Mouse (Mus musculus): ENCODE measurements at regions not wholly inside any gene's neighbourhood (a gene's known extent, or its start where the extent isn't known, plus 50 kb on each side); places are given as distances from the start of the nearest gene placed in this dataset.
A peak's percentile ranks its signal among the peaks of the same experiment; 100 is the strongest.

DNA sequence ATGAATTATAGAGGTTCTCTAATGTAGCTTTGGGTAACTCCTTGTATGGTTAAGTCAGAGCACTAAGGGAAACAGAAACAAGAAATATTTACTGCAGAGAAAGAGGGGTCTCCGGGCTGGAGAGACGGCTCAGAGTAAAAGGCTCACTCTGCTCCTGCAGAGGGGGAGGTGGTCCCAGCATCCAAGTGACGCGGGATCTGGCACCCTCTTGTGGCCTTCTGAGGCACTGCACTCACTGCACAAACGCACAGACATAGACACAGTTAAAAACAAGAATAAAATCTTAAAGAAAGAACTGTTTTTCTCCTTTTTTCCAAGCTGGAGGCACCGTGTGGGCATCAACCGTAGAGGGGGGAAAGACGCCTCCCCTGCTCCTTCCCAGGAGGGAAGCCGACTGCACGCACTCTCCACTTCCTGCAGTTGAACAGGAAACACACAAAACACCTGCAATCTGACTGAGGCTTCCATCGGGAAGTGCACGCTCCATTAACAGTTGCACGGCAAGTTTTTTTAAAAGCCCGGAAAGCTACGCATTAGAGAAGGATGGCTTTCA lies 237.6 kb downstream of the Atp23 start:
- no peak for ATAC-seq (ENCODE audit: low read depth)
- no peak overlapping the region for H3K9ac ChIP-seq (ENCODE audit: low read length)
- no peaks in the 10 kb centered on the region for H3K36me3 ChIP-seq (ENCODE audit: control insufficient read depth, insufficient read depth, low read length)
- H3K4me3 ChIP-seq (ENCODE audit: low read length) = no peak overlapping the region
- no peak overlapping the region for H3K27ac ChIP-seq (ENCODE audit: low read length)
- H3K4me2 ChIP-seq (ENCODE audit: low read depth, low read length) = no peak overlapping the region
- peaks cover 6% of the 10 kb centered on the region; the same call in 1 of the 2 replicates for H3K9me3 ChIP-seq (ENCODE audit: control insufficient read depth, low read length)
- H3K27me3 ChIP-seq (ENCODE audit: control insufficient read depth, insufficient read depth, low read depth, low read length) = no peaks in the 10 kb centered on the region
- no peaks in the 10 kb centered on the region for H3K4me1 ChIP-seq (replicated peaks; ENCODE audit: control insufficient read depth, insufficient read depth, low read length)
- WGBS = 85% methylated on average over 15 of the region's 15 CpGs

DNA sequence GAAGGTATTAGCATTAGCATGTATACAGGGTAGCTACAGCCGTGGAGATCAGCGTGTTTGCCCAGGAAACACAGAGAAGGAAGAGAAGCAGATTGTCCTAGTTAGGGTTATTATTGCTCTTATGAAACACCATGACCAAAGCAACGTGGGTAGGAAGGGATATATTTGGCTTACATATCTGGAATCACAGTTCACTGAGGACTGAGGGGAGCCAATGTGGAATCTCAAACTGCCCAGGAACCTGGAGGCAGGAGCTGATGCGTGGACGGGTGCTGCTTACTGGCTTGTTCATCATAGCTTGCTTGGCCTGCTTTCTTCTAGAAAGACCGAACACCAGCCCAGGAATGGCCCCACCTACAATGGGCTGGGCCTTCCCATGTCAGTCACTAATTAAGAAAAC lies 238.4 kb downstream of the Atp23 start:
- Histone ChIP-seq H3K36me3 (ENCODE audit: control insufficient read depth, insufficient read depth, low read length) (no peaks in the 10 kb centered on the region), H3K27ac (ENCODE audit: low read length) (no peak overlapping the region), H3K4me3 (ENCODE audit: low read length) (no peak overlapping the region), H3K9ac (ENCODE audit: low read length) (no peak overlapping the region), H3K9me3 (ENCODE audit: control insufficient read depth, low read length) (peaks cover 6% of the 10 kb centered on the region; the same call in 1 of the 2 replicates), H3K4me2 (ENCODE audit: low read depth, low read length) (no peak overlapping the region), H3K27me3 (ENCODE audit: control insufficient read depth, insufficient read depth, low read depth, low read length) (no peaks in the 10 kb centered on the region), H3K4me1 (replicated peaks; ENCODE audit: control insufficient read depth, insufficient read depth, low read length) (no peaks in the 10 kb centered on the region)
- WGBS = 88% methylated on average over 6 of the region's 6 CpGs
- no peak for ATAC-seq (ENCODE audit: low read depth)

DNA sequence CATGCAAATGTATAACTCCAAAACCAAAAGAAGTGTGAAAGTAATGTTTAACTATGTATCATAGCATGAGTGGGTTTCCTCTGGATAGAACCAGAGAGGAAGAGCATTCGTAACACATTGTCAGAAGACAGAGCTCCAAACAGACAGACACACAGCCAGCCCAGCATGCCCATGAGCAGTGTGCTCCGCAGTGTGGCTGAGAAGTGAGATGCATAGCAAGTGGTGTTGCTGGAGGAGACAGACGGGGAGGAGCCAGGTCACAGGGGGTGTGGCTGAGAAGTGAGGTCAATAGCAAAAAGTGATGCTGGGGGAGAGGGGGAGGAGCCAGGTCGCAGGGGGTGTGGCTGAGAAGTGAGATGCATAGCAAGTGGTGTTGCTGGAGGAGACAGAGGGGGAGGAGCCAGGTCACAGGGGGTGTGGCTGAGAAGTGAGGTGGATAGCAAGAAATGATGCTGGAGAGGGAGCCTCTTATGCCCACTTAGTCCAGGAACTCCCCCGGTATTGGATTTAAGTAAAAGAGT lies 240.0 kb downstream of the Atp23 start:
- Histone ChIP-seq H3K4me2 (ENCODE audit: low read depth, low read length) (no peak overlapping the region), H3K9ac (ENCODE audit: low read length) (no peak overlapping the region), H3K4me3 (ENCODE audit: low read length) (no peak overlapping the region), H3K4me1 (replicated peaks; ENCODE audit: control insufficient read depth, insufficient read depth, low read length) (no peaks in the 10 kb centered on the region), H3K9me3 (ENCODE audit: control insufficient read depth, low read length) (peaks cover 6% of the 10 kb centered on the region; the same call in 1 of the 2 replicates), H3K27me3 (ENCODE audit: control insufficient read depth, insufficient read depth, low read depth, low read length) (no peaks in the 10 kb centered on the region), H3K36me3 (ENCODE audit: control insufficient read depth, insufficient read depth, low read length) (no peaks in the 10 kb centered on the region), H3K27ac (ENCODE audit: low read length) (no peak overlapping the region)
- no peak for ATAC-seq (ENCODE audit: low read depth)
- WGBS = 51% methylated on average over 5 of the region's 5 CpGs

DNA sequence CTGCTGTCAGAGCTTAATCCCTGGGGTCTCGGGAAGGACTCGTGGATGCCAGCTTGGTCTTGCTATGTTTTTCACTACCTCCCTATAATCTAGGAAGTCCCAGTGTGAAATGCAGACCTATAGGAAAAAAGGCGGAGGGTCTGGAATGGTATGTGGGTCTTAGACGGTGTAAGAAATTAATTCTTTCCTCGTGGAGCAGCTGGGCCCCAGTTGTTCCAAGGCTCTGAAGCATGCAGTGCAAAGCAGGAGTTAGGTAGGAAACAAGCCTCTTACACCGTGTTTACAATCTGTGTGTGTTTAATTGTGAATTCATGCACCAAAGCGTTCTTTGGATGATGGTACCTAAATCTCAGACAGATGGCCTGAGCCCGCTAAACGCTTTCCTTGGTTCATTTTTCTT lies 241.1 kb downstream of the Atp23 start:
- ATAC-seq (ENCODE audit: low read depth) = no peak
- H3K4me1 ChIP-seq (replicated peaks; ENCODE audit: control insufficient read depth, insufficient read depth, low read length) = no peaks in the 10 kb centered on the region
- H3K9ac ChIP-seq (ENCODE audit: low read length) = no peak overlapping the region
- H3K4me2 ChIP-seq (ENCODE audit: low read depth, low read length) = no peak overlapping the region
- H3K4me3 ChIP-seq (ENCODE audit: low read length) = no peak overlapping the region
- no peaks in the 10 kb centered on the region for H3K27me3 ChIP-seq (ENCODE audit: control insufficient read depth, insufficient read depth, low read depth, low read length)
- no peak overlapping the region for H3K27ac ChIP-seq (ENCODE audit: low read length)
- peaks cover 6% of the 10 kb centered on the region; the same call in 1 of the 2 replicates for H3K9me3 ChIP-seq (ENCODE audit: control insufficient read depth, low read length)
- WGBS = 77% methylated on average over 9 of the region's 9 CpGs
- H3K36me3 ChIP-seq (ENCODE audit: control insufficient read depth, insufficient read depth, low read length) = no peaks in the 10 kb centered on the region

DNA sequence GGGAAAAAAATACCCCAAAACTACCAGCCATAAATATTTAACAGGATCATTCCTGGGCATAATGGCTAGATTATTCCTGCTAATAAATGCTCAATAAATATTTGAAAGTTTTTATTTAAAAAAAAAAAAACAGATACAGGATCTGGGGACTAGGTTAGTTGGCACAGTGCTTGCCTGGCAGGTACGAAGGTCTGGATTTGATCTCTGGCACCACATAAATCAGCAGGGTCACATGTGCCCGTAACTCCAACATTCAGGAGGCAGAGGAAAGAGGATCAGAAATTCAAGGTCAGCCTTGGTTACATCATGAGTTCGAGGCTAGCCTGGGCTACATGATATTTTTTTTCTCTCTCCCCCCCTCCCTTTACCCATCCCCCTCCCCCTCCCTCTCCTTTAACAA lies 248.5 kb downstream of the Atp23 start:
- no peaks in the 10 kb centered on the region for H3K36me3 ChIP-seq (ENCODE audit: control insufficient read depth, insufficient read depth, low read length)
- H3K4me2 ChIP-seq (ENCODE audit: low read depth, low read length) = no peak overlapping the region
- no peak for ATAC-seq (ENCODE audit: low read depth)
- H3K9ac ChIP-seq (ENCODE audit: low read length) = no peak overlapping the region
- H3K4me1 ChIP-seq (replicated peaks; ENCODE audit: control insufficient read depth, insufficient read depth, low read length) = no peaks in the 10 kb centered on the region
- no peak overlapping the region for H3K27ac ChIP-seq (ENCODE audit: low read length)
- H3K27me3 ChIP-seq (ENCODE audit: control insufficient read depth, insufficient read depth, low read depth, low read length) = no peaks in the 10 kb centered on the region
- WGBS = 76% methylated on average over 3 of the region's 3 CpGs
- H3K9me3 ChIP-seq (ENCODE audit: control insufficient read depth, low read length) = no peaks in the 10 kb centered on the region
- no peak overlapping the region for H3K4me3 ChIP-seq (ENCODE audit: low read length)

DNA sequence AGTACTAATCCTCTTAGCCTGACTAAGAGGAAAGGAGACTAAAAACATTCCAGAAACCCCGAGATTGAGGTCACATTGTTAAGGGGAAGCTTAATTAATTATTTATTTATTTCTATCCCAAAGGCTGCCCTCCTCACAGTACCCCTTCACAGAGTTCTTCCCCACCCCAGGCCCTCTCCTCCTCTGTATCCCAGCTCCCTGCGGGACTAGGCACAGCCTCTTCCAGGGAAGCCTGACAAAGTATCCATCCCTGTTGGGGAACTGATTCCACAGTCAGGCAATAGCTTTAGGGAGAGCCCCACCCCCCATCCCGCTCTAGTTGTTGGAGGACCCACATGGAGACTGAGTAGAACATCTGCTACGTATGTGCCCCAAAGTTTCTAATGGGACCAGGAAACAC lies 254.6 kb downstream of the Atp23 start:
- no peak overlapping the region for H3K4me2 ChIP-seq (ENCODE audit: low read depth, low read length)
- no peaks in the 10 kb centered on the region for H3K9me3 ChIP-seq (ENCODE audit: control insufficient read depth, low read length)
- no peak overlapping the region for H3K27ac ChIP-seq (ENCODE audit: low read length)
- H3K9ac ChIP-seq (ENCODE audit: low read length) = no peak overlapping the region
- ATAC-seq (ENCODE audit: low read depth) = no peak
- H3K4me3 ChIP-seq (ENCODE audit: low read length) = no peak overlapping the region
- no peaks in the 10 kb centered on the region for H3K27me3 ChIP-seq (ENCODE audit: control insufficient read depth, insufficient read depth, low read depth, low read length)
- H3K36me3 ChIP-seq (ENCODE audit: control insufficient read depth, insufficient read depth, low read length) = no peaks in the 10 kb centered on the region
- no peaks in the 10 kb centered on the region for H3K4me1 ChIP-seq (replicated peaks; ENCODE audit: control insufficient read depth, insufficient read depth, low read length)
- WGBS = 46% methylated on average over 4 of the region's 4 CpGs

DNA sequence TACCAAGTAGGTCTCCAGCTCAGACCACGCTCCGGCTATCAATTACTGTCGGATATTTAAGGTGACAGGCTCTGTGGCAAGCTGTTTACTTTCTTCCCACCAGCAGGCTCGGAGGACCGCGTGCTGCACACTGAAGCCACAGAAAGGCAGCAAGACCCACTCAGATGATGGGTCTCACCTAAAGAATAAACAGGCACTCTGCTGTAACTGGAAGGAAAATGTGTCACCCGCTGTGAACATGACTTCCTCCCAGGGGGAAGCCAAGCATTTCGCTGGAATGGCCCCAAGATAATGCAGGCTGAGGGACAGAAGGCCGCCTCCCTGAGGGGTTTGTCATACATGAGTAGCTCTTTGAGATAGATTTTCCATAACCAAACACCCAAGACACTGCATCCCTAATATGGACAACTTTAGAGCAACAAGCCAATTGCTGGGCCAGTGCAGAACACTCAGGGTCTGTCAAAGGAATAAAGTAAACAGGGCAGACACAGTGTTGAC lies 259.3 kb downstream of the Atp23 start:
- H3K27me3 ChIP-seq (ENCODE audit: control insufficient read depth, insufficient read depth, low read depth, low read length) = no peaks in the 10 kb centered on the region
- no peaks in the 10 kb centered on the region for H3K4me1 ChIP-seq (replicated peaks; ENCODE audit: control insufficient read depth, insufficient read depth, low read length)
- H3K27ac ChIP-seq (ENCODE audit: low read length) = no peak overlapping the region
- no peak overlapping the region for H3K9ac ChIP-seq (ENCODE audit: low read length)
- H3K4me3 ChIP-seq (ENCODE audit: low read length) = no peak overlapping the region
- no peaks in the 10 kb centered on the region for H3K36me3 ChIP-seq (ENCODE audit: control insufficient read depth, insufficient read depth, low read length)
- 7% methylated on average over 9 of the region's 9 CpGs for WGBS
- no peak overlapping the region for H3K4me2 ChIP-seq (ENCODE audit: low read depth, low read length)
- peak; percentile 76 for ATAC-seq (ENCODE audit: low read depth)
- no peaks in the 10 kb centered on the region for H3K9me3 ChIP-seq (ENCODE audit: control insufficient read depth, low read length)

DNA sequence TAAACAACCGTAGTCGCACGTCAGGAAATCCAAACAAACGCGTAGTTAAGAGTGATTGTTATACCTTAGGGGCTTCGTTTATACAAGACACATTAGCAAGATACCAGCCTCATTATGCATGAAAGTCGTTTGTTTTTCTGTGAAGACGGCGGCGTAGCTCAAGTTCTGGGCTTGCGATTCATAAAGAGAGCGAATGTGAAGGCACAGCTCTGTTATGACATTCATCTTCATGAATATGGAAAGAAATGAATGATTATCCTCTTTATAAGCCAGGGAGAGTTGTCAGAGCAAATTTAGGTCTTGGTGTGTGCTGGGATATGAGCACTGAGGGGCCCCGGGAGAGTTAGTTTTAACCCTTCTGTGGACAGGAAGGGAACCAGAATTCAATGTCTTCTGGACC lies 266.4 kb downstream of the Atp23 start:
- Histone ChIP-seq H3K36me3 (ENCODE audit: control insufficient read depth, insufficient read depth, low read length) (no peaks in the 10 kb centered on the region), H3K4me1 (replicated peaks; ENCODE audit: control insufficient read depth, insufficient read depth, low read length) (no peaks in the 10 kb centered on the region), H3K4me3 (ENCODE audit: low read length) (no peak overlapping the region), H3K9me3 (ENCODE audit: control insufficient read depth, low read length) (no peaks in the 10 kb centered on the region), H3K9ac (ENCODE audit: low read length) (no peak overlapping the region), H3K27ac (ENCODE audit: low read length) (no peak overlapping the region), H3K4me2 (ENCODE audit: low read depth, low read length) (no peak overlapping the region), H3K27me3 (ENCODE audit: control insufficient read depth, insufficient read depth, low read depth, low read length) (no peaks in the 10 kb centered on the region)
- ATAC-seq (ENCODE audit: low read depth) = no peak
- 20% methylated on average over 13 of the region's 13 CpGs for WGBS

DNA sequence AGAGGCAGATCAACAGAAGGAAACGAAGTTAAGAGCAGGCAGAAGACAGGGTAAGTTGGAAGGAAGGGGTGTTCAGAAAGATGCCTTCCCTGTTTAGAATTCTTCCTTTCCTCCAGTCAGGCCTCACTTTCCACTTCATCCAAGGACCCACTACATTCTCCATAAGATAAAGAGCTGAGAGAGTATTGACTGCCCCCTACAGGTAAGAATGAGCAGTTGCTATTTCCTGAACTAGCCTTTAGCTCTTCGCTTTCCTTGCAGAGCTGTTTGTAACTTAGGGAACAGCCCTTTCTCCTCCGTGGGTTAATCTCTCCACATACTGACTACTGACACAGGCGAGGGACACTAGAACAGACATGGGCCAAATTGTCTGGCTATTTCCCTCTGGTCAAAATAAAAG lies 273.1 kb downstream of the Atp23 start:
- Histone ChIP-seq H3K36me3 (ENCODE audit: control insufficient read depth, insufficient read depth, low read length) (no peaks in the 10 kb centered on the region), H3K9me3 (ENCODE audit: control insufficient read depth, low read length) (no peaks in the 10 kb centered on the region), H3K4me2 (ENCODE audit: low read depth, low read length) (no peak overlapping the region), H3K4me1 (replicated peaks; ENCODE audit: control insufficient read depth, insufficient read depth, low read length) (no peaks in the 10 kb centered on the region), H3K4me3 (ENCODE audit: low read length) (no peak overlapping the region), H3K27me3 (ENCODE audit: control insufficient read depth, insufficient read depth, low read depth, low read length) (no peaks in the 10 kb centered on the region), H3K9ac (ENCODE audit: low read length) (no peak overlapping the region), H3K27ac (ENCODE audit: low read length) (no peak overlapping the region)
- ATAC-seq (ENCODE audit: low read depth) = no peak
- WGBS = 36% methylated on average over 4 of the region's 4 CpGs

DNA sequence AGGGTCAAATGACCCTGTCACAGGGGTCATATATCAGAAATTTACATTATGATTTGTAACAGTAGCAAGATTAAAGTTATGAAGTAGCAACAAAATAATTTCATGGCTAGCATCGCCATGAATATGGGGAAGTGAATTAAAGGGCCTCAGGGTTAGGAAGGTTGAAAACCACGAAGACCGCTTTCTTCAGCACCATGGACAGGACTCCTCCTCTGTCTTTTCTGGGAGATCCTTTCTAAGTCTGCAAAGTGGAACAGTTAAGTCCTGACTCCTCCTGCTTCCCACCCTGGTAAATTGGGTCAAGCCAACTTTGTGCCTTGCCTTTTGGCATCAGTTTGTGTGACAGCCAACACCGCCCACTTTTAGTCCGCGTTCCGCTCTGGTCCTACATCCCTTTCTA lies 275.7 kb downstream of the Atp23 start:
- H3K27ac ChIP-seq (ENCODE audit: low read length) = no peak overlapping the region
- no peak overlapping the region for H3K4me3 ChIP-seq (ENCODE audit: low read length)
- 53% methylated on average over 7 of the region's 7 CpGs for WGBS
- no peaks in the 10 kb centered on the region for H3K36me3 ChIP-seq (ENCODE audit: control insufficient read depth, insufficient read depth, low read length)
- H3K9ac ChIP-seq (ENCODE audit: low read length) = no peak overlapping the region
- no peaks in the 10 kb centered on the region for H3K27me3 ChIP-seq (ENCODE audit: control insufficient read depth, insufficient read depth, low read depth, low read length)
- no peak overlapping the region for H3K4me2 ChIP-seq (ENCODE audit: low read depth, low read length)
- ATAC-seq (ENCODE audit: low read depth) = no peak
- H3K4me1 ChIP-seq (replicated peaks; ENCODE audit: control insufficient read depth, insufficient read depth, low read length) = no peaks in the 10 kb centered on the region
- no peaks in the 10 kb centered on the region for H3K9me3 ChIP-seq (ENCODE audit: control insufficient read depth, low read length)

All from lung, embryonic 16.5 days (tissue).